ENCODE assay signal across 12 mouse cellular contexts in genomic region chr3:21962360-21962782, GRCm38 (mm10).
DNase-seq lines count a peak whose midpoint lies in the region; ATAC-seq and TF ChIP-seq lines count a peak whose summit lies in the region.
"Had no signal": no experiment of that assay in that cellular context is flagged by ENCODE, and none has a peak within 500 bp of the region (broad histone marks: within the 10 kb centered on the region; RNA-seq: fewer than 3 reads in every experiment).

No protein-coding gene starts in this region.

- peaks cover 37% of the 10 kb centered on the region for H3K4me1 ChIP-seq in heart, embryonic 10.5 days
- H3K4me1 ChIP-seq in lung, embryonic 14.5 days (ENCODE audit: insufficient read depth), result peaks cover 22% of the 10 kb centered on the region
- H3K4me1 ChIP-seq in forebrain, embryonic 16.5 days (replicated peaks; ENCODE audit: control insufficient read depth, insufficient read depth, low read length), result peaks cover 6% of the 10 kb centered on the region; the same call in 1 of the 2 replicates

- H3K27me3 ChIP-seq in heart, embryonic 10.5 days (ENCODE audit: insufficient read depth, poor library complexity, severe bottlenecking), result no peaks in the 10 kb centered on the region
- no peaks in the 10 kb centered on the region for H3K27me3 ChIP-seq in lung, embryonic 14.5 days (ENCODE audit: insufficient read depth, low read length)
- no peaks in the 10 kb centered on the region for H3K27me3 ChIP-seq in forebrain, embryonic 16.5 days (replicated peaks; ENCODE audit: control insufficient read depth, insufficient read depth, low read length)
- H3K27me3 ChIP-seq: neural tube, embryonic 13.5 days had no signal

- no peak overlapping the region for H3K9ac ChIP-seq in lung, embryonic 14.5 days
- H3K9ac ChIP-seq in forebrain, embryonic 16.5 days (replicated peaks; ENCODE audit: low read depth, low read length), result no peak overlapping the region
- H3K9ac ChIP-seq: neural tube, embryonic 13.5 days had no signal

- H3K27ac ChIP-seq in heart, embryonic 10.5 days, result peak overlapping the region; percentile 82
- H3K27ac ChIP-seq in lung, embryonic 14.5 days (ENCODE audit: low read depth), result peak overlapping the region; percentile 71
- H3K27ac ChIP-seq in forebrain, embryonic 16.5 days (ENCODE audit: low read length), result no peak overlapping the region
- H3K27ac ChIP-seq: neural tube, embryonic 13.5 days had no signal

- no peak overlapping the region for H3K4me3 ChIP-seq in heart, embryonic 10.5 days
- H3K4me3 ChIP-seq in lung, embryonic 14.5 days (ENCODE audit: low read depth, low read length), result no peak overlapping the region
- H3K4me3 ChIP-seq in forebrain, embryonic 16.5 days (replicated peaks; ENCODE audit: low read length), result no peak overlapping the region
- H3K4me3 ChIP-seq: neural tube, embryonic 13.5 days had no signal

- ATAC-seq in lung, embryonic 14.5 days (ENCODE audit: insufficient read depth), result no peak
- ATAC-seq in forebrain, embryonic 16.5 days, result no peak

- H3K9me3 ChIP-seq in heart, embryonic 10.5 days, result no peaks in the 10 kb centered on the region
- H3K9me3 ChIP-seq in lung, embryonic 14.5 days (ENCODE audit: low read depth, low read length), result no peaks in the 10 kb centered on the region
- no peaks in the 10 kb centered on the region for H3K9me3 ChIP-seq in forebrain, embryonic 16.5 days (ENCODE audit: control insufficient read depth, low read length)
- H3K9me3 ChIP-seq: G1E; neural tube, embryonic 13.5 days had no signal

- DNase-seq in heart, embryonic 10.5 days (ENCODE audit: low spot score), result no peak
- no peak for DNase-seq in heart, postnatal 36 days
- peak; percentile 80 for DNase-seq in 3T3-L1 (ENCODE audit: low read depth, low spot score)
- DNase-seq in adrenal gland, postnatal 36 days, result peak; percentile 51 to 52
- DNase-seq in lung, embryonic 14.5 days, result peak; percentile 40
- no peak for DNase-seq in layer of hippocampus, postnatal 14 days (ENCODE audit: low spot score in 2 of 2)
- no peak for DNase-seq in gastrocnemius, adult 18-20 months (ENCODE audit: low spot score)
- DNase-seq: cerebellum, postnatal 14 days; gastrocnemius, postnatal 10 days had no signal

- H3K4me2 ChIP-seq in lung, embryonic 14.5 days, result no peak overlapping the region
- no peak overlapping the region for H3K4me2 ChIP-seq in forebrain, embryonic 16.5 days (ENCODE audit: low read length)
- H3K4me2 ChIP-seq: neural tube, embryonic 13.5 days had no signal

- TF ChIP-seq CTCF in lung, embryonic 14.5 days (IDR thresholded peaks at IDR 0.05; ENCODE audit: low read depth), result no peak

- H3K36me3 ChIP-seq in heart, embryonic 10.5 days, result no peaks in the 10 kb centered on the region
- no peaks in the 10 kb centered on the region for H3K36me3 ChIP-seq in lung, embryonic 14.5 days (ENCODE audit: insufficient read depth)
- no peaks in the 10 kb centered on the region for H3K36me3 ChIP-seq in forebrain, embryonic 16.5 days (ENCODE audit: control insufficient read depth, insufficient read depth)
- H3K36me3 ChIP-seq: G1E; neural tube, embryonic 13.5 days had no signal

- WGBS in heart, embryonic 10.5 days, result 53% methylated on average over 7 of the region's 7 CpGs
- 19% methylated on average over 7 of the region's 7 CpGs for WGBS in lung, embryonic 14.5 days
- WGBS in forebrain, embryonic 16.5 days, result 47% methylated on average over 7 of the region's 7 CpGs

- intact Hi-C loops in heart, postnatal 36 days (cut with DNase I), result no loop called here

Comparison
In these comparisons a context has a peak if more than half of its experiments do, and no peak if none do; other contexts are left out.
1. DNase-seq: peak in 3T3-L1 (single experiment), adrenal gland, postnatal 36 days (2 of 2) and lung, embryonic 14.5 days (single experiment); none in heart, embryonic 10.5 days (single experiment), heart, postnatal 36 days (0 of 2), layer of hippocampus, postnatal 14 days (0 of 2) and gastrocnemius, adult 18-20 months (single experiment).